Mouse (Mus musculus): ENCODE measurements at regions not wholly inside any gene's neighbourhood (a gene's known extent, or its start where the extent isn't known, plus 50 kb on each side); places are given as distances from the start of the nearest gene placed in this dataset.
"Not testable (repeated sequence)": the region's sequence is repeated elsewhere in the genome, so short reads cannot be mapped to it uniquely, and the experiment has no call there.

GRCm38 (mm10) chr14:87289266-87289665 is 127.2 kb upstream of the Tdrd3 start:
- not testable (repeated sequence) for H3K4me2 ChIP-seq (replicated peaks; ENCODE audit: low read depth, low read length); H3K9ac ChIP-seq (ENCODE audit: low read depth, low read length); ATAC-seq (ENCODE audit: low FRiP score, low TSS enrichment); H3K9me3 ChIP-seq (ENCODE audit: control insufficient read depth, low read length); H3K27ac ChIP-seq (ENCODE audit: low read depth, low read length); H3K36me3 ChIP-seq (ENCODE audit: control insufficient read depth, insufficient read depth, low read length); H3K4me1 ChIP-seq (ENCODE audit: control insufficient read depth, insufficient read depth, low read length); H3K4me3 ChIP-seq (ENCODE audit: low read length); H3K27me3 ChIP-seq (ENCODE audit: control insufficient read depth, insufficient read depth, low read length)
- WGBS: 95% methylated on average over 8 of the region's 8 CpGs

GRCm38 (mm10) chr14:87289708-87290243 is 126.7 kb upstream of the Tdrd3 start:
- no peaks in the 10 kb centered on the region for H3K27me3 ChIP-seq (ENCODE audit: control insufficient read depth, insufficient read depth, low read length)
- 83% methylated on average over 4 of the region's 4 CpGs for WGBS
- H3K36me3 ChIP-seq (ENCODE audit: control insufficient read depth, insufficient read depth, low read length): no peaks in the 10 kb centered on the region
- no peak for ATAC-seq (ENCODE audit: low FRiP score, low TSS enrichment)
- no peaks in the 10 kb centered on the region for H3K4me1 ChIP-seq (ENCODE audit: control insufficient read depth, insufficient read depth, low read length)
- no peak overlapping the region for H3K4me3 ChIP-seq (ENCODE audit: low read length)
- no peak overlapping the region for H3K9ac ChIP-seq (ENCODE audit: low read depth, low read length)
- no peak overlapping the region for H3K27ac ChIP-seq (ENCODE audit: low read depth, low read length)
- H3K4me2 ChIP-seq (replicated peaks; ENCODE audit: low read depth, low read length): no peak overlapping the region
- no peaks in the 10 kb centered on the region for H3K9me3 ChIP-seq (ENCODE audit: control insufficient read depth, low read length)

- H3K9me3 ChIP-seq (ENCODE audit: control insufficient read depth, low read length): no peaks in the 10 kb centered on the region
- H3K4me2 ChIP-seq (replicated peaks; ENCODE audit: low read depth, low read length): no peak overlapping the region
- H3K4me1 ChIP-seq (ENCODE audit: control insufficient read depth, insufficient read depth, low read length): no peaks in the 10 kb centered on the region
- H3K27ac ChIP-seq (ENCODE audit: low read depth, low read length): no peak overlapping the region
- H3K36me3 ChIP-seq (ENCODE audit: control insufficient read depth, insufficient read depth, low read length): no peaks in the 10 kb centered on the region
- no peaks in the 10 kb centered on the region for H3K27me3 ChIP-seq (ENCODE audit: control insufficient read depth, insufficient read depth, low read length)
- H3K4me3 ChIP-seq (ENCODE audit: low read length): no peak overlapping the region
- H3K9ac ChIP-seq (ENCODE audit: low read depth, low read length): no peak overlapping the region
- ATAC-seq (ENCODE audit: low FRiP score, low TSS enrichment): no peak
- 86% methylated on average over 3 of the region's 3 CpGs for WGBS
Observed at GRCm38 (mm10) chr14:87295206-87295605, 121.2 kb upstream of the Tdrd3 start.

GRCm38 (mm10) chr14:87297160-87297559 is 119.3 kb upstream of the Tdrd3 start:
- H3K27ac ChIP-seq (ENCODE audit: low read depth, low read length): no peak overlapping the region
- peak; percentile 78; the same call in 1 of the 2 replicates for ATAC-seq (ENCODE audit: low FRiP score, low TSS enrichment)
- H3K4me3 ChIP-seq (ENCODE audit: low read length): no peak overlapping the region
- no peak overlapping the region for H3K4me2 ChIP-seq (replicated peaks; ENCODE audit: low read depth, low read length)
- H3K36me3 ChIP-seq (ENCODE audit: control insufficient read depth, insufficient read depth, low read length): no peaks in the 10 kb centered on the region
- no peaks in the 10 kb centered on the region for H3K4me1 ChIP-seq (ENCODE audit: control insufficient read depth, insufficient read depth, low read length)
- no peak overlapping the region for H3K9ac ChIP-seq (ENCODE audit: low read depth, low read length)
- no peaks in the 10 kb centered on the region for H3K9me3 ChIP-seq (ENCODE audit: control insufficient read depth, low read length)
- H3K27me3 ChIP-seq (ENCODE audit: control insufficient read depth, insufficient read depth, low read length): no peaks in the 10 kb centered on the region
- WGBS: 19% methylated on average over 5 of the region's 5 CpGs

- H3K9ac ChIP-seq (ENCODE audit: low read depth, low read length): no peak overlapping the region
- ATAC-seq (ENCODE audit: low FRiP score, low TSS enrichment): no peak
- H3K27me3 ChIP-seq (ENCODE audit: control insufficient read depth, insufficient read depth, low read length): no peaks in the 10 kb centered on the region
- H3K4me3 ChIP-seq (ENCODE audit: low read length): no peak overlapping the region
- H3K9me3 ChIP-seq (ENCODE audit: control insufficient read depth, low read length): no peaks in the 10 kb centered on the region
- no peaks in the 10 kb centered on the region for H3K4me1 ChIP-seq (ENCODE audit: control insufficient read depth, insufficient read depth, low read length)
- H3K36me3 ChIP-seq (ENCODE audit: control insufficient read depth, insufficient read depth, low read length): no peaks in the 10 kb centered on the region
- no peak overlapping the region for H3K27ac ChIP-seq (ENCODE audit: low read depth, low read length)
- H3K4me2 ChIP-seq (replicated peaks; ENCODE audit: low read depth, low read length): no peak overlapping the region
- 57% methylated on average over 4 of the region's 4 CpGs for WGBS
Observed at GRCm38 (mm10) chr14:87300838-87301237, 115.6 kb upstream of the Tdrd3 start.

- no peak overlapping the region for H3K9ac ChIP-seq (ENCODE audit: low read depth, low read length)
- no peaks in the 10 kb centered on the region for H3K4me1 ChIP-seq (ENCODE audit: control insufficient read depth, insufficient read depth, low read length)
- no peak for ATAC-seq (ENCODE audit: low FRiP score, low TSS enrichment)
- H3K27me3 ChIP-seq (ENCODE audit: control insufficient read depth, insufficient read depth, low read length): no peaks in the 10 kb centered on the region
- no peaks in the 10 kb centered on the region for H3K36me3 ChIP-seq (ENCODE audit: control insufficient read depth, insufficient read depth, low read length)
- no peak overlapping the region for H3K27ac ChIP-seq (ENCODE audit: low read depth, low read length)
- no peak overlapping the region for H3K4me3 ChIP-seq (ENCODE audit: low read length)
- WGBS: 77% methylated on average over 5 of the region's 5 CpGs
- no peak overlapping the region for H3K4me2 ChIP-seq (replicated peaks; ENCODE audit: low read depth, low read length)
- no peaks in the 10 kb centered on the region for H3K9me3 ChIP-seq (ENCODE audit: control insufficient read depth, low read length)
Observed at GRCm38 (mm10) chr14:87301564-87301963, 114.9 kb upstream of the Tdrd3 start.

- H3K36me3 ChIP-seq (ENCODE audit: control insufficient read depth, insufficient read depth, low read length): no peaks in the 10 kb centered on the region
Observed at GRCm38 (mm10) chr14:87305481-87305880, 111.0 kb upstream of the Tdrd3 start.

GRCm38 (mm10) chr14:87306011-87306410 is 110.4 kb upstream of the Tdrd3 start:
- Histone ChIP-seq H3K27ac (ENCODE audit: low read depth, low read length) (no peak overlapping the region), H3K36me3 (ENCODE audit: control insufficient read depth, insufficient read depth, low read length) (no peaks in the 10 kb centered on the region), H3K4me2 (replicated peaks; ENCODE audit: low read depth, low read length) (no peak overlapping the region), H3K4me1 (ENCODE audit: control insufficient read depth, insufficient read depth, low read length) (no peaks in the 10 kb centered on the region), H3K27me3 (ENCODE audit: control insufficient read depth, insufficient read depth, low read length) (no peaks in the 10 kb centered on the region), H3K4me3 (ENCODE audit: low read length) (no peak overlapping the region), H3K9me3 (ENCODE audit: control insufficient read depth, low read length) (no peaks in the 10 kb centered on the region), H3K9ac (ENCODE audit: low read depth, low read length) (no peak overlapping the region)
- WGBS: 80% methylated on average over 7 of the region's 7 CpGs
- no peak for ATAC-seq (ENCODE audit: low FRiP score, low TSS enrichment)

More at GRCm38 (mm10) chr14:87305481-87305880, 111.0 kb upstream of the Tdrd3 start:
- Histone ChIP-seq H3K4me1 (ENCODE audit: control insufficient read depth, insufficient read depth, low read length) (no peaks in the 10 kb centered on the region), H3K27me3 (ENCODE audit: control insufficient read depth, insufficient read depth, low read length) (no peaks in the 10 kb centered on the region), H3K9me3 (ENCODE audit: control insufficient read depth, low read length) (no peaks in the 10 kb centered on the region), H3K27ac (ENCODE audit: low read depth, low read length) (no peak overlapping the region), H3K9ac (ENCODE audit: low read depth, low read length) (no peak overlapping the region), H3K4me3 (ENCODE audit: low read length) (no peak overlapping the region), H3K4me2 (replicated peaks; ENCODE audit: low read depth, low read length) (no peak overlapping the region)
- WGBS: 94% methylated on average over 2 of the region's 2 CpGs
- ATAC-seq (ENCODE audit: low FRiP score, low TSS enrichment): no peak

- no peak for ATAC-seq (ENCODE audit: low FRiP score, low TSS enrichment)
- Histone ChIP-seq H3K9me3 (ENCODE audit: control insufficient read depth, low read length) (no peaks in the 10 kb centered on the region), H3K4me3 (ENCODE audit: low read length) (no peak overlapping the region), H3K4me2 (replicated peaks; ENCODE audit: low read depth, low read length) (no peak overlapping the region), H3K4me1 (ENCODE audit: control insufficient read depth, insufficient read depth, low read length) (no peaks in the 10 kb centered on the region), H3K27me3 (ENCODE audit: control insufficient read depth, insufficient read depth, low read length) (no peaks in the 10 kb centered on the region), H3K36me3 (ENCODE audit: control insufficient read depth, insufficient read depth, low read length) (no peaks in the 10 kb centered on the region), H3K9ac (ENCODE audit: low read depth, low read length) (no peak overlapping the region), H3K27ac (ENCODE audit: low read depth, low read length) (no peak overlapping the region)
- WGBS: 37% methylated on average over 7 of the region's 7 CpGs
Observed at GRCm38 (mm10) chr14:87308016-87308415, 108.4 kb upstream of the Tdrd3 start.
